Mouse (Mus musculus) ES-E14 (cell line): ENCODE measurements around the gene Hist1h1d.

ENCODE experiments used
- CHD2 ChIP-seq: IDR thresholded peaks from 2 replicates; pipeline ENCODE4 v1.6.1; 2014; ENCODE audit warnings: mild to moderate bottlenecking, low read depth, low read length, inconsistent platforms
- HCFC1 ChIP-seq: IDR thresholded peaks from 2 replicates; pipeline ENCODE4 v1.6.1; 2012; ENCODE audit warnings: low read length, inconsistent platforms, borderline replicate concordance; ENCODE audit not compliant: insufficient read depth
- ZC3H11A ChIP-seq: IDR thresholded peaks from 2 replicates; pipeline ENCODE4 v1.6.1; 2012; ENCODE audit warnings: low read depth, mild to moderate bottlenecking, inconsistent platforms, low read length, borderline replicate concordance
- ZNF384 ChIP-seq: IDR thresholded peaks from 2 replicates; pipeline ENCODE4 v1.6.1; 2012; ENCODE audit warnings: low read depth, low read length, inconsistent platforms

GRCm38 (mm10) chr13:23515281-23515680 is 37.8 kb upstream of the Hist1h1d start:
- TF ChIP-seq ZC3H11A (no peak), HCFC1 (no peak), ZNF384 (no peak), CHD2 (no peak)
